Mouse (Mus musculus): ENCODE data around the gene Lce6a.

DNA sequence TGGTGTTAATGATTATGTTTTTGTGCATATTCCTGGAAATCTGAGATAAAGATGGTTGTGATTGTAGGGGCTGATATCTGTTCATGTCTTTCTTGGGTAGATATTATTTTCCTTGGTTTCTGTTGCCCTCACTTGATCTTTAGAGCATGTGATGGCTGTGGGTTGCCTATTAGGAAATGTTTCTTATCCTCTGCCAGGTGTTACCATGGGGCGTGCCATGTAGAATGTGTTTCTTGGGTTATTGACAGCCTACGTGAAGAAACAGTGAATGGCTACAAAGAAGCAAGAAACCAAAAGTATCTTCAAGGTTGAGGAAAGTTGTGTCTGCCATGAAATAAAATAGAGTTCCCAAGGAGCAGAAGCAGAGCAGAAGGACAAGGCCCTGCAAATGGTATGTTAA, 23.0 kb downstream of the Lce6a start:
- TF ChIP-seq CTCF (IDR thresholded peaks at IDR 0.05; ENCODE audit: low read depth) (no peak), EP300 (IDR thresholded peaks at IDR 0.05; ENCODE audit: low read depth) (no peak)
